Mouse (Mus musculus) neutrophil, adult 5-6 weeks (primary cell): ENCODE measurements at regions not wholly inside any gene's neighbourhood (a gene's known extent, or its start where the extent isn't known, plus 50 kb on each side); places are given as distances from the start of the nearest gene placed in this dataset.
A peak's percentile ranks its signal among the peaks of the same experiment; 100 is the strongest.

Experiments
- ATAC-seq: fragments of 151-379, 151-347 bp; 2 replicates; pipeline ENCODE4 v1.8.0; 2017; ENCODE audit warnings: mild to moderate bottlenecking, moderate TSS enrichment; ENCODE audit not compliant: insufficient number of reproducible peaks, poor library complexity, low FRiP score, severe bottlenecking; ENCODE audit errors: extremely low read depth

DNA sequence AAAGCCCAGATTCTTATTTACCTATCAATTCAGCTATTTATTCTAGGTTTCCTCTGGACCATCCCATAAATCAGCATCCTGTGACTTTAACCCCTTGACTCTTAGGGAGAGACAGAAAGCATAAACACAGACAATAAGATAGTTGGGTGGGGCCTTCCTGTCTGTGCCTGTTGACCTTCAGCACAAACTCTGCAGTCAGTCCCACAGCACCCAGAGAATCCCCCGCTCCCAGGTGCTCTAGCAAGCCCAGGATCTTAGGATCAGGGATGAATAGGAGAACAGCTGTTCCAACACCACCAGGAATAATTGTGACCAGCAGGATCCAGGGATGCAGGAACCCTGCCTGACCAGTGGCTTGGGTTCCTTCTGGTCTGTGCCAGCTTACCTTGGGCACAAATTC is 107.8 kb downstream of the Basp1 start:
- ATAC-seq: no peak

DNA sequence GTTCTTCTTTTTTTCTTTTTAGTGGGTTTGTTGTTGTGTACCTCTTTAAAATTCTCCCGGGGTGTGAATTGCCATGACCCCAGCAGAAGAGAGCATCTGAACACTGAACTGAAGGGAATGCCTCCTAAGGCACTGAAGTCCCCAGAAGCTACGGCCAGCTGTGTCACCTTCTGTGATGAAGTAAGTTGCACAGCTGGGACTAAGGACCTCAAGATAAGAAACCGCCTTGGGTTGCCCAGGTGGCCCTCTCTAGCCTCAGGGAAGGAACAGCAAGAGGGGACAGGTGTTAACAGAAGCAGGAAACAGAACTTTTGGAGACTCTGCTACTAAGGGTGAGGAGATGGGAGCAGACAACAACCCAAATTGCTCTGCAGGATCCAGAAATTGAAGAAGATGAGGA is 110.2 kb downstream of the Basp1 start:
- ATAC-seq: no peak

DNA sequence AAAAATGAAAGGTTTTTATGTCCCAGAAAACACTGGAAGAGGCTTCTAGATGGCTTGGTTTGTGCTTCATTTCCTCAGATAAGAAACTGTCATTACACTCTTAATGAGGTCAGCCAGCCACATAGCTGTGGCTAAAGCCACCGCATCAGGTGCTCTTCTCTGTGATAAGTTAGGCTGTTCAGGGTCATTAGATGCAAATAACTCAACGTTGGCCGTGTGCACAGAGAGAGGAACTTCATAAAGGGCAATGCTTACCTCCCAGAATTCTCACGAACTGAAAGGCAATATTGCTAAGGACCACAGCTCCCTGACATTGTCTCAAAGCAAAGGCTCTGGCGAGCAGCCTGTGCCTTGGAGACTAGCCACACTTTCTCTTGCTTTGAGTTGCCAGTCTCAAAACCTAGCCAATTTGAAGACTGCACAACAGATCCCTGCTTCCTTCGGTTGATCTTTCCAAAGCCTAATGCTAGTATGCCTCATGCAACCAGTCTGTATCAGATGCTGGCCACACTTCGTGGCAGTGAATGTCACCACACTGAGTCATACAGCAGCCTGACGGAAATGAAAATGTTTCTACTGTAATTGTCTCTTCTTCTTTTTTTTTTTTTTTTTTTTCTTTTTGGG is 110.8 kb downstream of the Basp1 start:
- ATAC-seq: no peak

- peak; percentile 74 for ATAC-seq
These were observed 111.8 kb downstream of the Basp1 start for GRCm38 (mm10) chr15:25301810-25302209.

- no peak for ATAC-seq
These were observed 116.3 kb downstream of the Basp1 start for GRCm38 (mm10) chr15:25297278-25297677.

- no peak for ATAC-seq
These were observed 116.8 kb downstream of the Basp1 start for GRCm38 (mm10) chr15:25296714-25297113.

- no peak for ATAC-seq
These were observed 117.8 kb downstream of the Basp1 start for GRCm38 (mm10) chr15:25295753-25296152.

GRCm38 (mm10) chr15:25291231-25291691 is 122.3 kb downstream of the Basp1 start:
- no peak for ATAC-seq

GRCm38 (mm10) chr15:25287850-25288249 is 125.7 kb downstream of the Basp1 start:
- ATAC-seq: peak; percentile 76

DNA sequence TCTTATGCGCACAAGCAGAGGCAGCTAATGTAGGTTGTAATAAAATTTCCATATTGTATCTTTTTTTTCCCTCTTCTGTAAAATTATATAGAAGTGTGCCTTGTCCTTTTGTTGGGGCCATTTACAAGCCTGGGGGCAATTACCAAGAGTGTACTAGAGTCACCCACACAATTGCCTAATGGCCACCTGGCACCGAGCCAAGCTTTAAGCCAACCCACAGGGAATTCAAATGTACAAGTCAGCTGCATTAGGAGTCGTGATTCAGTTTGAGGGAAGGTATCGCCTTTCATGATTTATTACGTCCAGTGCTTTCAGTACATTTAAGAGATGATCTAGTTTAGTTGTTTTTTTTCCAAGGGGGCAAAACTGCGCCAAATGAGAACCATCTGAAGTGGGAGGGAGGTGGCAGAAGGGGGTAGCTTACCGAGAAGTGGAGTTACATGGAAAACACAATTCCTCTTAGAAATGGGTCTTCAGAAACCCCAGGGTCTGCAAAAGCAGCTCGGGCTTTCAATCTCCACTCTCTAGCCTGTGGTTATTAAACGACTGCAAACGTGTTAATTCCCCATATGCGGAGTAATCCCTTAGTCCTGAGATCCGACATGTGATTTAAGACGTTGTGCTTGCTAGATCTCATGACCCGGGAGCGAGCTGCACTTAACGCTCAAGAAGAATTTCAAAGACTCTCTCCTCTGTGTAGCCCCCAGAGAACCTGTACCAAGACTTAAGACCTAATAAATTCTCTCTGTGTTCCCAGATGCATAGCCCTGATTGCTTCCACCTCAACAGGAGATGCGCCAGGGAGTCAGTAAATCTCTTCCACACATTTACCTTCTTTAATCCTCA is 129.0 kb downstream of the Basp1 start:
- no peak for ATAC-seq

GRCm38 (mm10) chr15:25283713-25284112 is 129.9 kb downstream of the Basp1 start:
- no peak for ATAC-seq

DNA sequence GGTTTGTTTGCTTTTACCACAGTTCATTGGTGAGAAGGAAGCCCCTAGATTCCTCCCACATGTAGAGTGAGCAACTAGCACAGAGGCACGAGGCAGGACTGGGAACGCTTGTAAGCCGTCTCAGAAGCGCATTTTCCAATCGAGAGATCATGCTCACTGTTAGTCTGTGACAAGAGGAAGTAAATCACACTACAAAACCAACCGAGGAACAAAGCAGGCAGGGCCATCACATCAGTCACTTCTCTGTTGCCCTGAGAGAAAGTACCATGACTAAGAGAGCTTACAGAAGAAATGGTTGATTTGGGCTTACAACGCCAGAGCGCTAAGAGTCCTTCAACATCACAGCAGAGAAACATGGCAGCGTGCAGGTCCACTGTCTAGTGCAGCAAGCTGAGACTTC is 131.2 kb downstream of the Basp1 start:
- peak; percentile 73 for ATAC-seq

GRCm38 (mm10) chr15:25281942-25282341 is 131.6 kb downstream of the Basp1 start:
- ATAC-seq: no peak

DNA sequence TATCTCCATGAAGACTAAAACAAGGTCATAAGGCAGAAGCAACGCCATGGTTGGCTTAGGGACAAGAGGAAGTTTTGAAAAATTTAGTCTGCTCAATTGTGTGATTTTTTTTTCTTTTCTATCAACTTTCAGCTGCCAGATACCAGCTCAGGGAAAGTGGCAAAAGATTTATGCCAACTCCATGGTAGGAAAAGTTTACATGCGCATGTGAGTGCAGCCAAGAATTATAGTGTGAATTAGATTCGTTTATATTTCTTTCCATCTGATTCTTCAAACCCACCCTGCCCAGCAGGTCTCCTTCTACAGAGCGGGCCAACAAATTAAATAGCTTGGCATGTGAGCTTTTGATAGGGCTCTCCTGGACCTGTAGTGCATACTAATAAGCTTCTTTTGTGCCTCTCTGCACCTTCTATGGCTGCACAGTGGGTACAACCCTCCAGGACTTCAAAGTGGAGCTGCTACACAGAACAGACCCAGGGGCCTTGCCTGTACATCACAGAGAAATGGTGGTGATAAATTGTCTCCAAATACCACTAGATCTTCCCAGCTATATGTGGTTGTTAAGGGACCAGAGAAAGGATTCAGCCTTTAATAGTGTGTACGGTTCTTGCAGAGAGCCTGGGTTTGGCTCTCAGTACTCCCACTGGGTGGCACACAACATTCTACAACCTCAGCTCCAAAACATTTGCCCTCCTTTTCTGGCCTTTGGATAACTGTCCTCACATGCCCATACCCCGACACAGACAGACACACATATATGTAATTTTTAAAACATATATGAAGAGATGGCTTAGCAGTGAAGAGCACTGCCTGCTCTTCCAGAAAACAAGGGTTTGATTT is 135.0 kb downstream of the Basp1 start:
- ATAC-seq: no peak

- ATAC-seq: no peak
These were observed 137.3 kb downstream of the Basp1 start for GRCm38 (mm10) chr15:25276227-25276626.

GRCm38 (mm10) chr15:25271886-25272285 is 141.7 kb downstream of the Basp1 start:
- ATAC-seq: no peak

GRCm38 (mm10) chr15:25270349-25270748 is 143.2 kb downstream of the Basp1 start:
- ATAC-seq: no peak

DNA sequence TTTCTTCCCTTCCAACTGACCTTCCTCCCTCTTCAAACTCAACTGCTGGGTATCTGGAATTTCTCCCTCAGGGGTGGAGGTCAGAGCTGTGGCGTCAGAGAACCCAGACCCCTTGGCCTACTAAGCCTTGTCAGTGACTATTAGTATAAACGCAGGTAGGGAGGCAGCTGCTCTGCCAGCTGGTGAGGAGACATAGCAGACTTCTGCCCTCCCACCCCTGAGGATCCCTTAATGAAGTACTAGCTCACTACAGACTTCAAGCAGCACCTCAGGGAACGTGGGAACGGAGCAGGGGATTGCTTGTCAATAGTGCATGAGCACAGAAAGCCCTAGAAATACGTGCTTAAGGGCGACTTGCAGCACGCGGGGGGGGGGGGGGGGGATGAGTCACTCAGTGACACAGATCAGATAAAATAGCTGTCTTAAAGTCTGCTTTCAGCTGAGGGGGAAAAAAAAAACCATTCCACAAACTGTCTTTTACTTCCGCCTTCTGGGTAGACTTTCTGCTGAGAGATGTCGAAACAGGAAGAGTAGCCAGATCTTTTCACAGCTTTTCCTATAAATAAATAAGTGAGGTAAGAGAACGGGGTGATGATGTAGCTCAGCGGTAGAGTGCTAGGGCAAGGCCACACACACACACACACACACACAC is 144.1 kb downstream of the Basp1 start:
- peak; percentile 80 for ATAC-seq

DNA sequence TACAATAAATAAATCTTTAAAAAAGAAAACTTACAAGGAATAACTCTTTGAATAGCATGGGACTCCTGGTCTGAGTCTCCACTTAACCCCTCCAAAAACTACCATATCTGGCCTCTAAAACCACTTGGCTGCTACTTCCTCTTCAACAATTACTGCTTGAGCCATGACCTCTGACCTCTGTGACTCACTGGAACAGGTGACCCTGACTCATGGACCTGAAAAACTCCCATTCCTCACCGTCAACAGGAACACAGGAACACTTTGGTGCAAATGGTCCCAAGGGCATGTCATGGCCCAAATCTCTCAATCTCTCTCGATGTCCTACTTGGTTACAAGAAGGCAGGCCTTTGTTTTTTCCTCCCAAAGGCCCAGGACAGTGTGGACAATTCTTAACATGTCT is 145.1 kb downstream of the Basp1 start:
- ATAC-seq: peak; percentile 45; the same call in 1 of the 2 replicates
